Mouse (Mus musculus): ENCODE measurements around the gene Ints7. TPM values are rescaled to one million over a fixed set of nuclear protein-coding genes. Genes with fewer than 3 reads are reported as not detected.

The Ints7 gene
- polyA plus RNA-seq, 1 experiment from 2014 or later = 38.2 TPM

DNA sequence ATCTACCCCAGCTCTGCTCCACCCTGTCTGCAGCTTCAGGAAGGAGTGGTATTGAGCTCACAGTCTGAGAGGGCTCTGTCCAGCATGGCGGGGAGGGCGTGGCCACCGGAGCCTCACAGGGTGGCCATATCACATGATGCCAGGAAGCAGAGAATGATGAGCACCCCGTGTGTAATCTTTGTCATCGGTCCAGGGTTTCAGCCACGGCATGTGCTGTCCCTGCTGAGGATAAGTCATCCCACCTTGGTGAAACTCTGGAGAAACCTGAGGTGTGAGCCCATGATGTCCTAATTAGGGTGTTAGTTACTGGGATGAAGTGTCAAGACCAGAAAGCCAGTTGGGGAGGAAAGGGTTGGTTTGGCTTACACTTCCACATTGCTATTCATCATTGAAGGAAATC, 33.6 kb downstream of the Ints7 start:
- Histone ChIP-seq H3K27me3 (ENCODE audit: control insufficient read depth, insufficient read depth, low read length) (no peaks in the 10 kb centered on the region), H3K9me3 (ENCODE audit: control insufficient read depth, low read length) (no peaks in the 10 kb centered on the region), H3K4me3 (ENCODE audit: control insufficient read depth in 1 of 2, insufficient read depth in 1 of 2, low read depth in 1 of 2, low read length in 2 of 2) (no peak overlapping the region), H3K27ac (replicated peaks in 1 of 2; ENCODE audit: control insufficient read depth in 1 of 2, insufficient read depth in 1 of 2, low read depth in 2 of 2, low read length in 2 of 2) (no peak overlapping the region), H3K36me3 (ENCODE audit: control insufficient read depth, insufficient read depth, low read length) (peaks cover 99% of the 10 kb centered on the region), H3K4me1 (ENCODE audit: control insufficient read depth in 2 of 2, insufficient read depth in 2 of 2, low read length in 2 of 2) (no peaks in the 10 kb centered on the region), H3K4me2 (ENCODE audit: low read length) (no peak overlapping the region), H3K9ac (ENCODE audit: low read length) (no peak overlapping the region)
- ATAC-seq (ENCODE audit: insufficient number of reproducible peaks, insufficient read depth, low FRiP score, low read depth) = no peak
- WGBS = 89% methylated on average over 6 of the region's 6 CpGs

DNA sequence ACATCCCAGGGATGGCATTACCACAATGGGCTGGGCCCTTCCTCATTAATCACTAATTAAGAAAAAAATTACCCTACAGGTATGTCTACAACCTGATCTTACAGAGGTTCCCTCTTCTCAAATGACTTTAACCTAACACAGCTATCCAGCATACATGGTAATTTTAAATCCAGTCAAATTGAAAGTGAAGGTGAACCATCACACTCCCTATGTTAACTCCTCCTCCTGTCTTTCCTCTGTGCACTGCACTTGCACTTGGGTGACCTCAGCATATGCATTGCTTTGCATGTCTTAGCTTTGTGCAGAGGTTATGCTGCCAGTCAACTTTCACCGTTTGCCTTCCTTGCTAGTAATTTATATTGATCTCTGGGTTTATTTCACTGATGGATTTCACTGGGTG, 34.1 kb downstream of the Ints7 start:
- Histone ChIP-seq H3K9me3 (ENCODE audit: control insufficient read depth, low read length) (no peaks in the 10 kb centered on the region), H3K4me1 (ENCODE audit: control insufficient read depth in 2 of 2, insufficient read depth in 2 of 2, low read length in 2 of 2) (no peaks in the 10 kb centered on the region), H3K27me3 (ENCODE audit: control insufficient read depth, insufficient read depth, low read length) (no peaks in the 10 kb centered on the region), H3K4me3 (ENCODE audit: control insufficient read depth in 1 of 2, insufficient read depth in 1 of 2, low read depth in 1 of 2, low read length in 2 of 2) (no peak overlapping the region), H3K36me3 (ENCODE audit: control insufficient read depth, insufficient read depth, low read length) (peaks cover 99% of the 10 kb centered on the region), H3K4me2 (ENCODE audit: low read length) (no peak overlapping the region), H3K9ac (ENCODE audit: low read length) (no peak overlapping the region), H3K27ac (replicated peaks in 1 of 2; ENCODE audit: control insufficient read depth in 1 of 2, insufficient read depth in 1 of 2, low read depth in 2 of 2, low read length in 2 of 2) (no peak overlapping the region)
- 85% methylated on average over 1 of the region's 1 CpGs for WGBS
- no peak for ATAC-seq (ENCODE audit: insufficient number of reproducible peaks, insufficient read depth, low FRiP score, low read depth)

DNA sequence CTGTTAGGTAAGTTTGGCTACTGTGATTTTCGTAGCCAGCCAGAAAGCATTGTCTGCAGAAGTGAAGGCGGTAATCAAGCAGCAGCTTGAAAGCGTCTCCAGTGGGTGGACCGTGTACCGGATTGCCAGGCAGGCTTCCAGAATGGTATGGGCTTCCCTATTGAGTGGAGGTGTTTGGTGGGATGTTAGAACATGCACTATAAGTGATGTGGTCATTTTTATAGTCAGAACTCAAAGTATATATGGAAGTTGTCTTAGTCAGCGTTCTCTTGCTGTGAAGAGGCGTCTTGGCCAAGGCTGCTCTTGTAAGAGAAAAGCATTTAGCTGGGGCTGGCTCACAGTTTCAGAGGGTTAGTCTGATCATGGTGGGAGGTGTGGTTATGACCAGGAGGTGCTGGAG, 34.9 kb downstream of the Ints7 start:
- Histone ChIP-seq H3K4me3 (ENCODE audit: control insufficient read depth in 1 of 2, insufficient read depth in 1 of 2, low read depth in 1 of 2, low read length in 2 of 2) (no peak overlapping the region), H3K4me2 (ENCODE audit: low read length) (no peak overlapping the region), H3K27me3 (ENCODE audit: control insufficient read depth, insufficient read depth, low read length) (no peaks in the 10 kb centered on the region), H3K9me3 (ENCODE audit: control insufficient read depth, low read length) (no peaks in the 10 kb centered on the region), H3K9ac (ENCODE audit: low read length) (no peak overlapping the region), H3K27ac (replicated peaks in 1 of 2; ENCODE audit: control insufficient read depth in 1 of 2, insufficient read depth in 1 of 2, low read depth in 2 of 2, low read length in 2 of 2) (no peak overlapping the region), H3K4me1 (ENCODE audit: control insufficient read depth in 2 of 2, insufficient read depth in 2 of 2, low read length in 2 of 2) (no peaks in the 10 kb centered on the region), H3K36me3 (ENCODE audit: control insufficient read depth, insufficient read depth, low read length) (peaks cover 100% of the 10 kb centered on the region)
- WGBS = 93% methylated on average over 7 of the region's 7 CpGs
- no peak for ATAC-seq (ENCODE audit: insufficient number of reproducible peaks, insufficient read depth, low FRiP score, low read depth)

DNA sequence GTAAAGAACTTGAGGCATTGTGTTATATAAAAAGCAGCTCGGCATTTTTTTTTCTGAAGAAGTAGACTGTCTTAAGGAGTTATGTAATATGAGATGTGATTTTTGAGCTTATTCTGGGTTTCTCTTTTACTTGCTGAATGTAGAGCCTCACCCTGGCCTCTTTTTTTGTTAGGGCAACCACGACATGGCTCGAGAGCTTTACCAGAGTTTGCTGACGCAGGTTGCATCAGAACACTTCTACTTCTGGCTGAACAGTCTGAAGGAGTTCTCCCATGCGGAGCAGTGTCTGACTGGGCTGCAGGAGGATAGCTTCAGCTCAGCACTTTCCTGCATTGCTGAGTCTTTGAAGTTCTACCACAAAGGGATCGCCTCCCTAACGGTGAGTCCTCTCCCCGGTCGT, 36.2 kb downstream of the Ints7 start:
- Histone ChIP-seq H3K27ac (replicated peaks in 1 of 2; ENCODE audit: control insufficient read depth in 1 of 2, insufficient read depth in 1 of 2, low read depth in 2 of 2, low read length in 2 of 2) (no peak overlapping the region), H3K4me1 (ENCODE audit: control insufficient read depth in 2 of 2, insufficient read depth in 2 of 2, low read length in 2 of 2) (no peaks in the 10 kb centered on the region), H3K27me3 (ENCODE audit: control insufficient read depth, insufficient read depth, low read length) (no peaks in the 10 kb centered on the region), H3K9ac (ENCODE audit: low read length) (no peak overlapping the region), H3K36me3 (ENCODE audit: control insufficient read depth, insufficient read depth, low read length) (peaks cover 100% of the 10 kb centered on the region), H3K4me3 (ENCODE audit: control insufficient read depth in 1 of 2, insufficient read depth in 1 of 2, low read depth in 1 of 2, low read length in 2 of 2) (no peak overlapping the region), H3K9me3 (ENCODE audit: control insufficient read depth, low read length) (no peaks in the 10 kb centered on the region), H3K4me2 (ENCODE audit: low read length) (no peak overlapping the region)
- no peak for ATAC-seq (ENCODE audit: insufficient number of reproducible peaks, insufficient read depth, low FRiP score, low read depth)
- 86% methylated on average over 9 of the region's 9 CpGs for WGBS

DNA sequence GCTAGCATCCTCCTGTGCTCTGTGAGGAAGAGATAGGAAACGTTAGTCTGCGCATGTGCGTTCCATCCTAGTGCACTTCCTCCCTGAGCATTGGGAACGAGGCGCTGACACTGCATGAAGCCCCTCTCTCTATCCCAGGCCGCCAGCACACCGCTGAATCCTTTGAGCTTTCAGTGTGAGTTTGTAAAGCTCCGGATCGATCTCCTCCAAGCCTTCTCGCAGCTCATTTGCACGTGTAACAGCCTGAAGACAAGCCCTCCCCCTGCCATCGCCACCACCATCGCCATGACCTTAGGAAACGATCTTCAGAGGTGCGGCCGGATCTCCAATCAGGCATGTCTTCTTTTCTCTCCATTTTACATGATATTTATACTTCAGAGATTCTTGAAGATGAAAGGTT, 37.4 kb downstream of the Ints7 start:
- H3K4me1 ChIP-seq (ENCODE audit: control insufficient read depth in 2 of 2, insufficient read depth in 2 of 2, low read length in 2 of 2) = peaks cover 0 to 3% of the 10 kb centered on the region in 2 experiments; a peak in 1 of 4 replicates
- no peak overlapping the region for H3K27ac ChIP-seq (replicated peaks in 1 of 2; ENCODE audit: control insufficient read depth in 1 of 2, insufficient read depth in 1 of 2, low read depth in 2 of 2, low read length in 2 of 2)
- H3K27me3 ChIP-seq (ENCODE audit: control insufficient read depth, insufficient read depth, low read length) = no peaks in the 10 kb centered on the region
- no peak overlapping the region for H3K9ac ChIP-seq (ENCODE audit: low read length)
- H3K4me2 ChIP-seq (ENCODE audit: low read length) = no peak overlapping the region
- H3K9me3 ChIP-seq (ENCODE audit: control insufficient read depth, low read length) = no peaks in the 10 kb centered on the region
- no peak for ATAC-seq (ENCODE audit: insufficient number of reproducible peaks, insufficient read depth, low FRiP score, low read depth)
- H3K36me3 ChIP-seq (ENCODE audit: control insufficient read depth, insufficient read depth, low read length) = peaks cover 100% of the 10 kb centered on the region
- WGBS = 77% methylated on average over 16 of the region's 16 CpGs
- H3K4me3 ChIP-seq (ENCODE audit: control insufficient read depth in 1 of 2, insufficient read depth in 1 of 2, low read depth in 1 of 2, low read length in 2 of 2) = no peak overlapping the region

DNA sequence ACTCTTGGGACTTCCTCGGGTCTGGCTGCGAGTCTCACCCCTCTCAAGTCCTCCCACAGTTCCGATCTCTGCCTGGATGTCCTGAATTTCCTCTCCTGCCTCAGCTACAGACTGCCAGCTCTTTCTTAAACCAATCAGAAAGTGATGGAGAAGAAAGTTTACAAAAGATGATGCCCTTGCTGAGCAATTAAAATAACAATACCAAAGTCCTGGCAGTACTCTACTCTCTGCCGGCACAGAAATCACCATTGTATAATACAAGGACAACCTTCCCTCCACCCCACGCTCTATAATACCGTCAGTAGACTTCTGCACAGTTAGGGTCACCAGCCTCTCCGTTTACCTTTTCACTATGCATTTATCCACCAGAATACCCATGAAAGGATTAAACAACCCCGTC, 40.8 kb downstream of the Ints7 start:
- 96% methylated on average over 8 of the region's 8 CpGs for WGBS
- H3K9ac ChIP-seq (ENCODE audit: low read length) = no peak overlapping the region
- peaks cover 3 to 6% of the 10 kb centered on the region in 2 experiments; a peak in 1 of 4 replicates for H3K4me1 ChIP-seq (ENCODE audit: control insufficient read depth in 2 of 2, insufficient read depth in 2 of 2, low read length in 2 of 2)
- peaks cover 100% of the 10 kb centered on the region for H3K36me3 ChIP-seq (ENCODE audit: control insufficient read depth, insufficient read depth, low read length)
- no peak overlapping the region for H3K27ac ChIP-seq (replicated peaks in 1 of 2; ENCODE audit: control insufficient read depth in 1 of 2, insufficient read depth in 1 of 2, low read depth in 2 of 2, low read length in 2 of 2)
- H3K27me3 ChIP-seq (ENCODE audit: control insufficient read depth, insufficient read depth, low read length) = no peaks in the 10 kb centered on the region
- ATAC-seq (ENCODE audit: insufficient number of reproducible peaks, insufficient read depth, low FRiP score, low read depth) = no peak
- no peak overlapping the region for H3K4me3 ChIP-seq (ENCODE audit: control insufficient read depth in 1 of 2, insufficient read depth in 1 of 2, low read depth in 1 of 2, low read length in 2 of 2)
- H3K9me3 ChIP-seq (ENCODE audit: control insufficient read depth, low read length) = no peaks in the 10 kb centered on the region
- no peak overlapping the region for H3K4me2 ChIP-seq (ENCODE audit: low read length)

DNA sequence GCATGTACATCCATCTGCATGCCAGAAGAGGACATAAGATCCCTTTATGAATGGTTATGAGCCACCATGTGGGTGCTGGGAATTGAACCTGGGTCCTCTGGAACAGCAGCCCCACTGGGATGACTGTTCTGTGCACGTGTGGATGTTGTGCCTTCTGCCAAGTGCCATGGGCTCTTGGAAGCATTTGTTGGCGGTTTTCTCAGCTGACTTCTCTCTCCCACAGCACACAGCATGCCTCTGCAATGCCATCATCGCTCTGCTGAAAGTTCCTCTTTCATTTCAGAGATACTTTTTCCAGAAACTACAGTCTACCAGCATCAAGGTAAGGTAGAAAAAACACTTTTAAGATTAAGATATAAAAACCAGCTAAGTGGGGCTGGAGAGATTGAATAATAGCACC, 42.2 kb downstream of the Ints7 start:
- Histone ChIP-seq H3K27me3 (ENCODE audit: control insufficient read depth, insufficient read depth, low read length) (no peaks in the 10 kb centered on the region), H3K4me2 (ENCODE audit: low read length) (no peak overlapping the region), H3K36me3 (ENCODE audit: control insufficient read depth, insufficient read depth, low read length) (peaks cover 99% of the 10 kb centered on the region), H3K4me1 (ENCODE audit: control insufficient read depth in 2 of 2, insufficient read depth in 2 of 2, low read length in 2 of 2) (peaks cover 3 to 7% of the 10 kb centered on the region in 2 experiments; a peak in 2 of 4 replicates), H3K9me3 (ENCODE audit: control insufficient read depth, low read length) (no peaks in the 10 kb centered on the region), H3K27ac (replicated peaks in 1 of 2; ENCODE audit: control insufficient read depth in 1 of 2, insufficient read depth in 1 of 2, low read depth in 2 of 2, low read length in 2 of 2) (peak overlapping the region; percentile 58 to 65), H3K9ac (ENCODE audit: low read length) (no peak overlapping the region), H3K4me3 (ENCODE audit: control insufficient read depth in 1 of 2, insufficient read depth in 1 of 2, low read depth in 1 of 2, low read length in 2 of 2) (no peak overlapping the region)
- 71% methylated on average over 3 of the region's 3 CpGs for WGBS
- ATAC-seq (ENCODE audit: insufficient number of reproducible peaks, insufficient read depth, low FRiP score, low read depth) = no peak

DNA sequence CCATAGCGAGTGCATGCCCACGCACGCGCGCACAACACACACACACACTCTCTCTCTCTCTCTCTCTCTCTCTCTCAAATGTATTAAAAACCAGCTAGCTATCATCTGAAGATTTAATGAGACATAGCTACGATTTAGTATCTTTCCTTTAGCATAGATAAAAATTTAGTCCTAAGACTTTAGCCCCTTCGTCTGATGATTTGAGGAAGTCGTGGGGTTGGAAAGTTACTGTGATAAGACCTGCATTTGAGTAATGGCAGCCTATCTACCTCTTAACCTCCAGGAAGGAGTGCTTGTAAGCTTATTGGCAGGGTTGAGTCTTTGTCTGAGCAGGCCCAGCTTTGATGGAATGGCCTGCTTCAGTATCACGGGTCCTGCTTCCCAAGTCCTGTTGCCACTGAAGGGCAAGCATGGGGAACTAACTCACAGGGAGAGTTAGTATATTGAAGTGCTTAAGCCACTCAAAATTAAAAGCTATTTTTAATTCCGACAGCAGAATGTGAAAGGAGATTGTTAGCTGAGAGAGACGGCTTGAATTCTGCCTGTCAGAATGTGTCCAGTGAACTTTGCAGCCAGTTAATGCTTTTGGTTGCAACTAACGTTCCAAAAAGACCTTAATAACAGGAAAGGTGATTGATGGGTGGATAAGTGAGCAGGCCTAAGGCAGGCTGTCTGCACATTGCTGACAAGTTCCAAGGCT, 42.8 kb downstream of the Ints7 start:
- H3K27ac ChIP-seq (replicated peaks in 1 of 2; ENCODE audit: control insufficient read depth in 1 of 2, insufficient read depth in 1 of 2, low read depth in 2 of 2, low read length in 2 of 2) = peak overlapping the region; percentile 65 to 66
- no peaks in the 10 kb centered on the region for H3K27me3 ChIP-seq (ENCODE audit: control insufficient read depth, insufficient read depth, low read length)
- no peak for ATAC-seq (ENCODE audit: insufficient number of reproducible peaks, insufficient read depth, low FRiP score, low read depth)

More for the DNA sequence above, 42.8 kb downstream of the Ints7 start:
- Histone ChIP-seq H3K9ac (ENCODE audit: low read length) (no peak overlapping the region), H3K4me1 (ENCODE audit: control insufficient read depth in 2 of 2, insufficient read depth in 2 of 2, low read length in 2 of 2) (peaks cover 7 to 11% of the 10 kb centered on the region in 2 experiments; a peak in 2 of 4 replicates), H3K9me3 (ENCODE audit: control insufficient read depth, low read length) (no peaks in the 10 kb centered on the region), H3K4me2 (ENCODE audit: low read length) (no peak overlapping the region), H3K36me3 (ENCODE audit: control insufficient read depth, insufficient read depth, low read length) (peaks cover 95% of the 10 kb centered on the region), H3K4me3 (ENCODE audit: control insufficient read depth in 1 of 2, insufficient read depth in 1 of 2, low read depth in 1 of 2, low read length in 2 of 2) (no peak overlapping the region)
- WGBS = 64% methylated on average over 12 of the region's 12 CpGs

All from heart, embryonic 14.5 days (tissue).